Mouse (Mus musculus) layer of hippocampus, adult 8-10 months (tissue): ENCODE data around the gene Ap3b2. TPM values are rescaled to one million over a fixed set of nuclear protein-coding genes. Genes with fewer than 3 reads are reported as not detected.
"Not testable (repeated sequence)": the region's sequence is repeated elsewhere in the genome, so short reads cannot be mapped to it uniquely, and the experiment has no call there.

Experiments used
- DNase-seq, 2 experiments: peaks; one replicate each; pipeline ENCODE4 v3.0.0; 2022; ENCODE audit warnings: low spot score in 2 of 2
- total RNA-seq, 4 experiments: library from RNA; stranded (reverse); gene quantifications; 2 replicates each; pipeline ENCODE4 v1.2.4; 2022

Ap3b2 gene
- total RNA-seq, 4 experiments from 2014 or later = 161 to 182 (median 173) TPM

DNA sequence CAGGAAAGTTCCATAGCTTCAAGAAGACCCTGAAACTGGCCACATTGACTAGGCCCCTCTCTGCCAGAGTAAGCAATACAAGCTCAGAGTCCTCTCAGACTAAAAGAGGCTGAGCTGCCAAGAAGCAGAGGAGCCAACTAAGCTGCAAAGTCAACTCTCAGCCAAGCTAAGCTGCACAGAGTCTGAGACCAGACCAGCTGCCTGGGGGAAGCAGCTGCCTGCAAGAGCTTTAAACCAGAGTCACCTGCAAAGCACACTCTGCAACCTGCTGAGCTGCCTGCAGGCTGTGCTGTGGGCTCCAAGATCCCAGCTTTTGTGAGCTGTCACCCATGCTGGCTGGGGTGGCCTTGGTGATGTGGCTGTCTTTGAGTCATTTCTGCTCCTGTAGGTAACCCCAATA, 15.5 kb downstream of the Ap3b2 start:
- not testable (repeated sequence) for DNase-seq

DNA sequence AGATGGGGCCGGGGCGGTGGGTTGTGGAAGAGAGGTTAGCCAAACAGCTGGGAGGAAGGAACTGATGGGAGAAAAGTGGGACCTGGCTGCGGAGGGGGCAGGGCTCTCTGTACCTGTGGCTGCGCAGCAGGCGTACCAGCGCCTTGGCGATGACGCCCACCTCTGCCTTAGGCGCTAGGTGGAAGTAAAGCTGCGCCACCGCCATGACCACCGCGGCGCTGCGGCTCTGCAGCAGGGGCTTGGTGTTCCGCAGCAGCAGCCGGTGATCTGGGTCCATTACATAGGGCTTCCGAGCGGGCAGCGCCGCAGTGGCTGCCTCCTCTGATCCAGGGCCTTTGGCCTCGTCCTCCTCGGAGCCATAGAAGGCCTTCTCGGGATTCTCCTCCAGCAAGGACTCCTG, 16.9 kb downstream of the Ap3b2 start:
- DNase-seq = no peak

DNA sequence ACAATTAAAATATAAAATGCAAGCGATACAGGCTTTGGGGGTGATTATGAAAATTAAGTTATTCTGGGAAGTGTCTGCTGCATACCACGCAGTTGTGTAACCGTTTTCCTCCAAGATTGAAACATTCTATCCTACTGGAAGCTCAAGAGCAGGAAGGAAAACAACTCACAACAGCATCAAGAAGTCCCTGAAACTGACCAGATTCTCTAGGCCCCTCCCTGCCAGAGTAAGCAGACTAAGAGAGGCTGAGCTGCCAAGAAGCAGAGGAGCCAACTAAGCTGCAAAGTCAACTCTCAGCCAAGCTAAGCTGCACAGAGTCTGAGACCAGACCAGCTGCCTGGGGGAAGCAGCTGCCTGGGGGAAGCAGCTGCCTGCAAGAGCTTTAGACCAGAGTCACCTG, 18.5 kb downstream of the Ap3b2 start:
- DNase-seq = no peak

DNA sequence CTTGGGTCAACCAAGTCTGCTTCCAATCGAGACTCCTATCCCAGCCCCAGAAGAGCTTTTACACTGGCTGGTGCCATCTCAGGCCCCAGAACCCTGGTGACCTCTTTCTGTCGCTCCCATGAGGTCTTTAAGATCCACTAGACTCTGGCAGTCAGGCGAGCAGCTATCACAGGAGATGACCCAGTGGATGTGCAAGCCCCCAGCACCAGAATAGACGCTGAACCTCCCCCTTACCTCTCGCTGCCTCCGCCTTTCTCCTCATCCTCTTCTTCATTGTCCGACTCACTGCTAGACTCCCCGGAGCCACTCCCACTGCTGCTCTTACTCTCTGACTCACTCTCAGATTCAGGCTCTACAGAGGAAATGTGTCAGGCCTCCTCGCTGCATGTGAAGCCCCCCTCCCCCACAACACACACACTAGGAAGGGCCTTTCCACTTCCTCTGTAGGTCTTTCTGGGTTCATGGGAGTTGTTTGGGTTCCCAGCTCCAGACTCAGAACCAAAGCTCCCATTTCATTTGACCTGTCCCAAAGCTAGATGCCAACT, 28.7 kb downstream of the Ap3b2 start:
- DNase-seq = no peak

DNA sequence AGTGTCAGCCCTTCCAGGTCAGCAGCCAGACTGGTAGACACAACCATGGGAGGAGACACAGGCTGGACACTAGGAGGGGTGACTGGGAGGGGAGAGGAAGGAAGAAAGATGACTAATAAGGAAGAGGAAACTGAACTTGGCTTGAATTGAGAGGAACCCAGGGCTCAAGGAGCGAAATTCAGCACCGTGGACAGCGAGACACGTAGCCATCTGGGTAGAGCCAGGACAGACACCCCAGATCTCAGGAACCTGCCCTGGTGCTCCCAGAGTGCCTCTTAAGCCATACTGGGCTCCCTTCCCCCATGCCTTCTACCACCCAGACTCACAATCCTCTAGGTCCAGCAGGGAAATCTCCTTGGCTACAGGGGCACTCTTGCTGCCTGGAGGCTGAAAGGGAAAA, 29.6 kb downstream of the Ap3b2 start:
- no peak for DNase-seq

DNA sequence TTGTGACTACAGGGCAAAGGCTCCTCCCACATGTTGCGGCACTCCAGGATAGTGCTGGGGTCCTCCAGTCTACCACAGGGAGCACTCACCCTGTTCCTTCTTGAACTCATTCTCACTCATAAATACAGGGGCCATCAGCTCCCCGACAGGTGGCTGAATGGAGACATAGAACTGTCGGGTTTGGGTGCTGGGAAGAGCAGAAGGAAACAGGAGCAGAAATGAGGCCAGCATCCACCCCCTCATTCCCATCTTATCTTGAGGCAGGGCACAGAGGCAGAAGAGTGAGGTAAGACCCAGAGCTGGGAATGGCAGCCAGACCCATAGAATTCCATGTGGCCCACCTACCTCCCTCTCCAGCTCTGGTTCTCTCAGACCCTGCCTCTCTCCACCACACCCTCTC, 30.9 kb downstream of the Ap3b2 start:
- no peak for DNase-seq

DNA sequence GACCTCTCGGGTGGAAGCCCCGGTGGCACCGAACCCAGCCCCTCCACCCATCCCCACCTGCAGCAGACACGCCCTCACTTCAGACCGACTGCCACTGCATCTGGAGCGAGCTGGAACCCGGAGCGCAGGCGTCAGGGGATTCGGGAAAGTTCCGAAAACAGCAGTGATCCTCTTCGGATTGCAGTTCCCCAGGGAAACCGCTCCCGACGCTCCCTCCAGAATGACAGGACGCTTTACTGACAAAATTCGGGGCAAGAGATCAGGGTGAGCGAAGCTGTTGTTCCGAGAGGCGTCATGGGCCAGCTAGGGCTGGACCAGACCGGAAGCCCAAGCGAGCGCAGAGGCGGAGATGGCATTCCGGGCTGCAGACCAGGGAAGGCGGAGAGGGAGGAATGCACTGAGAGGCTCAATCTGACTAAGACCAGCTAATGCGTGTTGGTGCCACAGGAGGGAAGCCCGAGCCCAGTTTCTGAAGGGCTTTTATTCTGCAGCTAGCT, 38.5 kb downstream of the Ap3b2 start, which contains the start of gene Cpeb1:
Gene Cpeb1, minus strand, starts transcription at position 311 of the 497 bp plus-strand sequence.
- peak; percentile 72 for DNase-seq

DNA sequence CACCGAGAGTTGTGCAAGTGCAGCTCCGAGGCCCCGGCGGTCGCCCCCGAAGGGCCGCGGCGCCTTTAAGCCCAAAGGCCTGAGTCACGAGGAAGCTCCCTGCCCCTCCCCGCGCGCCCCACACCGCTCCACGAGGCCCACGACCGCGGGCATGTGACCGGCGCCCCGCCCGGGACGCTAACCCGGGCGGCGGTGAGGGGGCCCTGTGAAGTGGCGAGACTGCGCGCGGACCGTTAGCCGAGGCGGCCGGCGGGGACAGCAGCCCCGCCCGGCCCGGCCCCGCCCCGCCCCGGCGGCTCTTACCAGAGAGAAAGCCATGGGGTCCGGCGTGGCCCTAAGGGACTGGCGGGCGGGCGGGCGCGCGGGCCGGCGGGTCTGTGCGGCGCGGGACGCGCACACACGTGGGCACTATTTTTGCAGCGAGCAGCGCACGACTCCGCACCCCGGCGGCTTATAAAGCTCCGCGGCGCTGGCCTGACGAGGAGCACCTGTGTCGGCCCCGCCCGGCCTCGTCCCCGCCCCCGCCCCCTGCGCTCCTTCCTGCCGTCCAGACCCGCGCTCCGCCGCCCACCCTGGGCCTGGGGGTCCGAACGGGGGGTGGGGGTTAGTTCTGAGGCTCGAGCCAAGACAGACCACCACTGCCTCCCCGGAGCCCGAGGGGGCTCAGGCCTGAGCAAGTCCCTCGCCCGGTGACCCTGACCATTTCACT, 39.2 kb downstream of the Ap3b2 start:
- DNase-seq = peak; percentile 45 to 63

DNA sequence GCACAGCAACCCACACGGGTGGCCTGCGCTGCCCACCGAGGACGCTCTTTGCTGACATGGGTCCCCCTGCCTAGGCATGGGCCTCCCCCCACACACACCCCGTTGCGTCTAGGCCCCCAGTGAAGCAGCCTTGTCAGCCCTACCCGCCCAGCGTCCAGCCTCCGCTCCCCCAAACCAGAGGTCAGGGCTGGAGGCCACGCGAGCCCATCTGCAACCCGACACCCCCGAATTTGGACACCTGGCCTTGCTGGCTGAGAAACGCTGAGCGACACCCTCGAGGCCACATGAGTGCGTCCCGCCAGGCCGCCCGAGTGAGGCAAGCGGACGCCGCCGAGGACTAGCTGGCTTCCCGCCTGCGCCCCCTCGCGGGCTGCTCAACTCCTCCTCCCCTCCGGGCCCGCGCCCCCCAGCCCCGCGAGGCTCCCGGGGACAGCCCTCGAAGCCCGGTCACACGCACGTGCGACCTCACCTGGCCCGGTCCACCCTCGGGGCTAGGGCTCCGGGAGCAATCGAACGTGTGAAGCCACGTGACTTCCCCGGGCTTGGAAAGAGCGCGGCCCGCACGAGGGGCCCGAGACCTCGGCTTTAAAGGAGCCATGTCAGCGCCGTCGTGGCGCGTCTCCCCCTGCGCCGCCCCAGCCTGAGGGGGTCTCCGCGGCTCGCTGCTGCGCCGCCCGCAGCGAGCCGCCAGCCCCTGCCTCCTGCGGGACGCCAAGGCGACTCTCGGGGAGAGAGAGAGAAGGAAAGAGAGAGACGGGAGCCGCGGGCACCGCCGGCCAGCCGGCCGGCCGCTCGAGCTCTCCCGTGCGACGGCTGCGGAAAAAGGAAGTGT, 40.1 kb downstream of the Ap3b2 start:
- peak in 1 of 2 experiments; percentile 44 for DNase-seq

DNA sequence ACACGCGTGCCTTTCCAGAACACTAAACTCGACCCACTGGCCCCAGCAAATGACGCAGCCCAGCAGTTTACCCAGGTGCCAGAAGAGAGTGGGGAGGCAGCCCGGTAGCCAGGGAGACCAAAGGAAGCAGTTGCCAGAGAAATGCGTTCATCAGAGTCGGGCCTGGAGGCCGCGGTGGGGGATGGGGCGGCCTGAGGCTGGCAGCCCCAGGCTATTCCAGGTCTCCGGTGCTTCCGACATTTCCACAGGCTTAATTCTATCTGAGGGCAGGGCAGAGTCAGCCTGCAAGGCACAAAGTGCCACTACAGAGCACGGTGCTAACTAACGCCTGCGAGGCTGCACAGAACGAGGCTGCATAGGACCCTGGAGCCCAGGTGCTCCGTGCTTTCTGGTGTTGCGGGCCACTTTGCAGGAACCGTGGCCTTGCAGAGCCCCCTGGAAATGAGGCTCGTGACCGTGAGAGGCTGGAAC, 40.7 kb downstream of the Ap3b2 start:
- peak; percentile 47 to 60 for DNase-seq

Other genes with a start within 250 kb of the Ap3b2 start
- 100 to 1,000 TPM; 559 to 662 (median 611) TPM for gene Rps17, start 148.7 kb downstream of the Ap3b2 start, total RNA-seq
- gene Cpeb1, start 38.5 kb downstream of the Ap3b2 start, total RNA-seq = 100 to 1,000 TPM; 106 to 143 (median 140) TPM
- not detected for gene BC048679, start 4.4 kb upstream of the Ap3b2 start, total RNA-seq
- gene Fsd2, start 73.0 kb upstream of the Ap3b2 start, total RNA-seq = under 1 TPM; 0.27 to 0.33 (median 0.30) TPM
- 10 to 100 TPM; 20.6 to 23.8 (median 21.0) TPM for gene Whamm, start 77.3 kb upstream of the Ap3b2 start, total RNA-seq
- 10 to 100 TPM; 77.8 to 89.4 (median 88.7) TPM for gene Homer2, start 213.6 kb upstream of the Ap3b2 start, total RNA-seq